ENCODE assay signal across 22 mouse cellular contexts in the genomic region with DNA sequence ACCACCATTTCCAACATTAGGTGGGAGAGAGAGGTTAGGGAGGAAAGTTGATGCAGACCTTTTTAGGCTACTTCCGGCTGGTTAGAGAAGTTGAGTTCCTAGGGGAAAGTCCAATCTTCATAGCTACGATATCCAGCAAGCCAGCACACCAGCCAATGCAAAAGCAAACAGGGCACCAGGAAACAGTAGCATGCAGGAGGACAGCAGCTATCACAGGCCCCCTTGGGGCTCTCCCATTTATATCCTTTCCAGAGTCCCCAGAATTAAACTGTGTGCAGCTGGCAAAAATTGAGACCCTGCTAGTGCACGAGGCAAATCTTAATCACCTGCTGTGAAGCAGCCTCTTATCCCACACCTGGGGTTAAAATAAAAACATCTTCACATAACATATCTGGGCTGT. TPM values are rescaled to one million over a fixed set of nuclear protein-coding genes. Genes with fewer than 3 reads are reported as not detected.
A peak's percentile ranks its signal among the peaks of the same experiment; 100 is the strongest.
DNase-seq lines count a peak whose midpoint lies in the region; ATAC-seq and TF ChIP-seq lines count a peak whose summit lies in the region.
"Had no signal": no experiment of that assay in that cellular context is flagged by ENCODE, and none has a peak within 500 bp of the region (broad histone marks: within the 10 kb centered on the region; RNA-seq: fewer than 3 reads in every experiment).

No protein-coding gene starts in this region.

- H3K27me3 ChIP-seq in hindbrain, postnatal 0 days (ENCODE audit: insufficient read depth, low read length), result no peaks in the 10 kb centered on the region
- H3K27me3 ChIP-seq in hindbrain, embryonic 16.5 days (replicated peaks; ENCODE audit: control insufficient read depth, insufficient read depth, low read length), result no peaks in the 10 kb centered on the region
- H3K27me3 ChIP-seq in midbrain, embryonic 15.5 days (replicated peaks), result no peaks in the 10 kb centered on the region
- H3K27me3 ChIP-seq in midbrain, embryonic 10.5 days (ENCODE audit: low read depth, poor library complexity, severe bottlenecking), result 0 out of 2 replicates have a peak, but pooled peaks cover 6% of the 10 kb centered on the region
- H3K27me3 ChIP-seq in forebrain, embryonic 14.5 days (replicated peaks; ENCODE audit: control insufficient read depth, insufficient read depth, low read length), result no peaks in the 10 kb centered on the region
- H3K27me3 ChIP-seq in stomach, postnatal 0 days (ENCODE audit: control insufficient read depth, insufficient read depth, low read length), result no peaks in the 10 kb centered on the region
- H3K27me3 ChIP-seq: embryonic facial prominence, embryonic 13.5 days; liver, embryonic 15.5 days had no signal

- no peak overlapping the region for H3K4me2 ChIP-seq in hindbrain, postnatal 0 days (ENCODE audit: low read depth, low read length)
- no peak overlapping the region for H3K4me2 ChIP-seq in hindbrain, embryonic 16.5 days (ENCODE audit: low read length)
- H3K4me2 ChIP-seq in midbrain, embryonic 15.5 days, result no peak overlapping the region
- H3K4me2 ChIP-seq in forebrain, embryonic 14.5 days (ENCODE audit: low read length), result no peak overlapping the region
- no peak overlapping the region for H3K4me2 ChIP-seq in stomach, postnatal 0 days (replicated peaks; ENCODE audit: low read depth)
- H3K4me2 ChIP-seq: embryonic facial prominence, embryonic 13.5 days; liver, embryonic 15.5 days had no signal

- H3K27ac ChIP-seq in hindbrain, postnatal 0 days, result peak overlapping the region; percentile 58; the same call in 1 of the 2 replicates
- no peak overlapping the region; the same call in 1 of the 2 replicates for H3K27ac ChIP-seq in hindbrain, embryonic 16.5 days (ENCODE audit: low read depth, low read length)
- H3K27ac ChIP-seq in midbrain, embryonic 15.5 days, result peak overlapping the region; percentile 71; the same call in 1 of the 2 replicates
- no peak overlapping the region for H3K27ac ChIP-seq in midbrain, embryonic 10.5 days (replicated peaks)
- peak overlapping the region; percentile 94 for H3K27ac ChIP-seq in forebrain, embryonic 14.5 days (ENCODE audit: low read depth, low read length)
- H3K27ac ChIP-seq in stomach, postnatal 0 days (replicated peaks), result no peak overlapping the region; the same call in 1 of the 2 replicates
- H3K27ac ChIP-seq: embryonic facial prominence, embryonic 13.5 days; heart, embryonic 10.5 days; kidney, postnatal 0 days; limb, embryonic 10.5 days; liver, embryonic 15.5 days; macrophage had no signal

- no peak for ATAC-seq in hindbrain, postnatal 0 days
- no peak for ATAC-seq in hindbrain, embryonic 16.5 days
- ATAC-seq in midbrain, embryonic 15.5 days (replicated peaks), result no peak
- no peak for ATAC-seq in forebrain, embryonic 14.5 days
- ATAC-seq in stomach, postnatal 0 days (ENCODE audit: low FRiP score, low TSS enrichment), result peak; percentile 80
- no peak for ATAC-seq in cerebellum, adult (ENCODE audit: insufficient number of reproducible peaks, low FRiP score, low TSS enrichment)

- no peak for DNase-seq in hindbrain, postnatal 0 days (ENCODE audit: low spot score)
- DNase-seq in midbrain, embryonic 10.5 days (ENCODE audit: low spot score), result no peak
- DNase-seq in forebrain, embryonic 14.5 days (ENCODE audit: low spot score), result no peak
- DNase-seq in stomach, postnatal 0 days (ENCODE audit: low spot score), result no peak
- DNase-seq: adrenal gland, adult 8-10 months; B cell, adult 2 months; cerebellum, adult 18-20 months; cerebellum, postnatal 14 days; embryo, embryonic 11 days; liver; right cerebral cortex, postnatal 14 days had no signal

- WGBS in hindbrain, postnatal 0 days, result 65% methylated on average over 3 of the region's 3 CpGs
- 69% methylated on average over 3 of the region's 3 CpGs for WGBS in hindbrain, embryonic 16.5 days
- WGBS in midbrain, embryonic 15.5 days, result 54% methylated on average over 3 of the region's 3 CpGs
- WGBS in midbrain, embryonic 10.5 days, result 76% methylated on average over 3 of the region's 3 CpGs
- 54% methylated on average over 3 of the region's 3 CpGs for WGBS in forebrain, embryonic 14.5 days
- 56% methylated on average over 3 of the region's 3 CpGs for WGBS in stomach, postnatal 0 days

- no peaks in the 10 kb centered on the region for H3K36me3 ChIP-seq in hindbrain, postnatal 0 days (ENCODE audit: insufficient read depth, low read length)
- no peaks in the 10 kb centered on the region for H3K36me3 ChIP-seq in hindbrain, embryonic 16.5 days (ENCODE audit: control insufficient read depth, insufficient read depth, low read length)
- no peaks in the 10 kb centered on the region for H3K36me3 ChIP-seq in midbrain, embryonic 15.5 days (replicated peaks)
- no peaks in the 10 kb centered on the region for H3K36me3 ChIP-seq in midbrain, embryonic 10.5 days
- H3K36me3 ChIP-seq in forebrain, embryonic 14.5 days (ENCODE audit: control insufficient read depth, insufficient read depth, low read length), result no peaks in the 10 kb centered on the region
- no peaks in the 10 kb centered on the region for H3K36me3 ChIP-seq in stomach, postnatal 0 days (ENCODE audit: control insufficient read depth, insufficient read depth, low read length)
- H3K36me3 ChIP-seq: embryonic facial prominence, embryonic 13.5 days; heart, embryonic 10.5 days; limb, embryonic 10.5 days; liver, embryonic 15.5 days had no signal

- TF ChIP-seq EP300 in stomach, postnatal 0 days (optimal IDR thresholded peaks at IDR 0.05), result no peak

- peaks cover 8% of the 10 kb centered on the region for H3K4me1 ChIP-seq in hindbrain, postnatal 0 days (ENCODE audit: insufficient read depth, low read length)
- H3K4me1 ChIP-seq in hindbrain, embryonic 16.5 days (ENCODE audit: control insufficient read depth, insufficient read depth, low read depth, low read length), result peaks cover 10% of the 10 kb centered on the region
- H3K4me1 ChIP-seq in midbrain, embryonic 15.5 days, result peaks cover 25% of the 10 kb centered on the region
- peaks cover 28% of the 10 kb centered on the region for H3K4me1 ChIP-seq in midbrain, embryonic 10.5 days
- H3K4me1 ChIP-seq in forebrain, embryonic 14.5 days (ENCODE audit: control insufficient read depth, insufficient read depth, low read length), result peaks cover 14% of the 10 kb centered on the region
- no peaks in the 10 kb centered on the region for H3K4me1 ChIP-seq in stomach, postnatal 0 days (replicated peaks; ENCODE audit: control insufficient read depth, insufficient read depth)
- H3K4me1 ChIP-seq: liver, embryonic 15.5 days had no signal

- no peak overlapping the region for H3K4me3 ChIP-seq in hindbrain, postnatal 0 days (ENCODE audit: low read length)
- no peak overlapping the region for H3K4me3 ChIP-seq in hindbrain, embryonic 16.5 days (ENCODE audit: low read length)
- H3K4me3 ChIP-seq in midbrain, embryonic 15.5 days, result no peak overlapping the region
- no peak overlapping the region for H3K4me3 ChIP-seq in midbrain, embryonic 10.5 days
- H3K4me3 ChIP-seq in forebrain, embryonic 14.5 days (ENCODE audit: low read depth, low read length), result no peak overlapping the region
- H3K4me3 ChIP-seq in stomach, postnatal 0 days (ENCODE audit: low read depth, low read length), result no peak overlapping the region
- H3K4me3 ChIP-seq: embryonic facial prominence, embryonic 13.5 days; erythroblast, embryonic 14.5 days; heart, embryonic 10.5 days; limb, embryonic 10.5 days; liver, embryonic 15.5 days; myocyte had no signal

- no peak for TF ChIP-seq CTCF in hindbrain, postnatal 0 days (IDR thresholded peaks at IDR 0.05; ENCODE audit: low read depth)
- TF ChIP-seq CTCF in stomach, postnatal 0 days (IDR thresholded peaks at IDR 0.05; ENCODE audit: low read depth), result no peak

- H3K9me3 ChIP-seq in hindbrain, postnatal 0 days (ENCODE audit: low read length), result no peaks in the 10 kb centered on the region
- H3K9me3 ChIP-seq in hindbrain, embryonic 16.5 days (ENCODE audit: control insufficient read depth, low read length), result no peaks in the 10 kb centered on the region
- no peaks in the 10 kb centered on the region for H3K9me3 ChIP-seq in midbrain, embryonic 15.5 days
- no peaks in the 10 kb centered on the region for H3K9me3 ChIP-seq in midbrain, embryonic 10.5 days (replicated peaks)
- H3K9me3 ChIP-seq in forebrain, embryonic 14.5 days (replicated peaks; ENCODE audit: control insufficient read depth, low read length), result no peaks in the 10 kb centered on the region
- no peaks in the 10 kb centered on the region for H3K9me3 ChIP-seq in stomach, postnatal 0 days (ENCODE audit: control insufficient read depth, low read length)
- H3K9me3 ChIP-seq: embryonic facial prominence, embryonic 13.5 days; heart, embryonic 10.5 days; limb, embryonic 10.5 days; liver, embryonic 15.5 days had no signal

- no peak overlapping the region for H3K9ac ChIP-seq in hindbrain, postnatal 0 days (replicated peaks; ENCODE audit: low read length)
- no peak overlapping the region for H3K9ac ChIP-seq in hindbrain, embryonic 16.5 days (ENCODE audit: low read depth, low read length)
- no peak overlapping the region for H3K9ac ChIP-seq in midbrain, embryonic 15.5 days
- no peak overlapping the region for H3K9ac ChIP-seq in forebrain, embryonic 14.5 days (ENCODE audit: low read length)
- H3K9ac ChIP-seq in stomach, postnatal 0 days (ENCODE audit: low read length), result no peak overlapping the region
- H3K9ac ChIP-seq: embryonic facial prominence, embryonic 13.5 days; liver, embryonic 15.5 days had no signal

RNA-seq across cellular contexts. Expression of gene Rps24, which starts 38.2 kb away (rescaled TPM):
- 1,072 and 1,073 TPM in 2 replicates for total RNA-seq in hindbrain, postnatal 0 days (2014; rRNA removed)
- polyA plus RNA-seq in hindbrain, postnatal 0 days (2015; fragmentation: Nextera tagmentation; extraction: Ambion mirVana), result 826 and 833 TPM in 2 replicates
- polyA plus RNA-seq in hindbrain, embryonic 16.5 days (2015; fragmentation: Nextera tagmentation; extraction: Ambion mirVana), result 456 and 490 TPM in 2 replicates
- 469 and 502 TPM in 2 replicates for polyA plus RNA-seq in midbrain, embryonic 15.5 days (2015; fragmentation: Nextera tagmentation; extraction: Ambion mirVana)
- 915 and 1,078 TPM in 2 replicates for polyA plus RNA-seq in midbrain, embryonic 10.5 days (2016; fragmentation: Nextera tagmentation; extraction: Ambion mirVana)
- polyA plus RNA-seq in forebrain, embryonic 14.5 days (2014; fragmentation: Nextera tagmentation; extraction: Ambion mirVana), result 726 and 919 TPM in 2 replicates
- polyA plus RNA-seq in stomach, postnatal 0 days (2015; fragmentation: Nextera tagmentation; extraction: Ambion mirVana), result 1,066 and 1,112 TPM in 2 replicates

RNA-seq across cellular contexts. Expression of gene Polr3a, which starts 38.3 kb away (rescaled TPM):
- 16.1 and 22.4 TPM in 2 replicates for total RNA-seq in hindbrain, postnatal 0 days (2014; rRNA removed)
- 14.0 and 16.0 TPM in 2 replicates for polyA plus RNA-seq in hindbrain, postnatal 0 days (2015; fragmentation: Nextera tagmentation; extraction: Ambion mirVana)
- polyA plus RNA-seq in hindbrain, embryonic 16.5 days (2015; fragmentation: Nextera tagmentation; extraction: Ambion mirVana), result 16.5 and 18.4 TPM in 2 replicates
- polyA plus RNA-seq in midbrain, embryonic 15.5 days (2015; fragmentation: Nextera tagmentation; extraction: Ambion mirVana), result 20.1 and 23.5 TPM in 2 replicates
- polyA plus RNA-seq in midbrain, embryonic 10.5 days (2016; fragmentation: Nextera tagmentation; extraction: Ambion mirVana), result 18.3 and 21.0 TPM in 2 replicates
- 14.7 and 15.5 TPM in 2 replicates for polyA plus RNA-seq in forebrain, embryonic 14.5 days (2014; fragmentation: Nextera tagmentation; extraction: Ambion mirVana)
- 6.3 and 7.0 TPM in 2 replicates for polyA plus RNA-seq in stomach, postnatal 0 days (2015; fragmentation: Nextera tagmentation; extraction: Ambion mirVana)

Comparison
In these comparisons a context has a peak if more than half of its experiments do, and no peak if none do; other contexts are left out.
1. H3K27ac ChIP-seq: peak in hindbrain, postnatal 0 days (single experiment), midbrain, embryonic 15.5 days (single experiment) and forebrain, embryonic 14.5 days (single experiment); none in hindbrain, embryonic 16.5 days (single experiment), midbrain, embryonic 10.5 days (single experiment) and stomach, postnatal 0 days (single experiment).